Mouse (Mus musculus) adipocyte (in vitro differentiated cells): ENCODE measurements around the gene Ube2u.
"Not testable (repeated sequence)": the region's sequence is repeated elsewhere in the genome, so short reads cannot be mapped to it uniquely, and the experiment has no call there.

Experiments
- DNase-seq: peaks from one replicate; pipeline ENCODE4 v3.0.0-alpha.2; 2016; ENCODE audit warnings: low spot score

Gene Ube2u

DNA sequence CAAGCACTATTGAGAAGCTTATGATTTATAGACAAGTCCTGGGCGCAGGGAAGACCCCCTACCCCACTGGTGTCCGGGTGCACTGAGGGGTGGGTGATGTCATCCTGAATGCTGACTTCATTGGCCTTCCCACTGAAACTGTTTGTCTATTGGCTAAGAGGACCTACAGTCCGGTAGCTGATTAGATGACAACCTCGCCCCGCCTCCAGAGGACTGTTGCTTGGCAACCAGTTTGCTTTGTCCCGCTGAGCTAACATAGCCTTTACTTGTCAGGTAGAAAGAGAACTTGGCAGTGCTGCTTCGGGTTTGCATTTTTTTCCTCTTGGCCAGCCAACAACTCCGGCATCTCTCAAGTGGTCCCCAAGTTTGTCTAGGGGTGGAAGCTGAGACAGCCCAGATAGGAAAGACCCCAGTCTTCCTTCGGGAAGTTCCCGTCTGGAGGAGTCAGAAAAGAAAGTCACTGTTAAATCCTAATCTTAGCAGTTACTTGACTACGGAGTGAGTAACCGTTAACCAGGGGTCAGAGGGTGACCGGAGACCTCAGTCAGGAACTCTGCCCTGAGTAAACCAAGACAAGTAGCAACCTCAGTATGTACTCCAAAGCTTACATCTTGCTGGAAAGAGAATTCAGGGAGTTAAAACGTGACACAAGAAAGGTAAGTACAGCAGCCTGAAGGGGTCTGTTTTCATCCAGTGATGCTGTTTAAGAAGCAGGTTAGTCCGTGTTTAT is at the start of gene Ube2u:
Gene Ube2u, plus strand, starts transcription at position 258 of the 730 bp plus-strand sequence.
- DNase-seq: no peak

DNA sequence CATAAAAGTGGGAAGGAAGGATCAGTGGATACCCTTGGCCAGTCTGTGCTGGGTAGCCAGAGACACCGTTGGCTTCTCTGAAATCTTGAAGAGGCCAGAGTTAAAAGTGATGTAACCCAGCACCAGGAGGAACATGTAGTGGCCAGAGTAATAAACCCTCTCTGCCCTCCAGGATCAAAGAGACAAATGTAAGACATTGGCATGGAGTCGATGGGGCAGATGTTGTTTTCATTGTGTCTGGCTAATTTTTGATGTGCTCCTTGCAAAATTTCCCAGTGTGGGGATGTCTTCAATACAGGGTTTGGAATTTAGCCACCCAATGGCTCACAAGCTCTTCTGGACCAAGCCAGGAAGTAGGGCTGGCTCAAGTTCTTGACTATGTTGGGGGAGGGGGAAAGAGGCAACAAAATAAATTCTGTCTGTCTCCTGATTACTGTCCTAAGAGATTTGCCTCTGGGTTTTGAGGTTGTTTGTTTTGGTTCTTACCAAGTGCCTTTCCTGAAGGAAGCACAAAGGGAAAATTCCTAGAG is 49.2 kb upstream of the Ube2u start:
- DNase-seq: peak; percentile 35

DNA sequence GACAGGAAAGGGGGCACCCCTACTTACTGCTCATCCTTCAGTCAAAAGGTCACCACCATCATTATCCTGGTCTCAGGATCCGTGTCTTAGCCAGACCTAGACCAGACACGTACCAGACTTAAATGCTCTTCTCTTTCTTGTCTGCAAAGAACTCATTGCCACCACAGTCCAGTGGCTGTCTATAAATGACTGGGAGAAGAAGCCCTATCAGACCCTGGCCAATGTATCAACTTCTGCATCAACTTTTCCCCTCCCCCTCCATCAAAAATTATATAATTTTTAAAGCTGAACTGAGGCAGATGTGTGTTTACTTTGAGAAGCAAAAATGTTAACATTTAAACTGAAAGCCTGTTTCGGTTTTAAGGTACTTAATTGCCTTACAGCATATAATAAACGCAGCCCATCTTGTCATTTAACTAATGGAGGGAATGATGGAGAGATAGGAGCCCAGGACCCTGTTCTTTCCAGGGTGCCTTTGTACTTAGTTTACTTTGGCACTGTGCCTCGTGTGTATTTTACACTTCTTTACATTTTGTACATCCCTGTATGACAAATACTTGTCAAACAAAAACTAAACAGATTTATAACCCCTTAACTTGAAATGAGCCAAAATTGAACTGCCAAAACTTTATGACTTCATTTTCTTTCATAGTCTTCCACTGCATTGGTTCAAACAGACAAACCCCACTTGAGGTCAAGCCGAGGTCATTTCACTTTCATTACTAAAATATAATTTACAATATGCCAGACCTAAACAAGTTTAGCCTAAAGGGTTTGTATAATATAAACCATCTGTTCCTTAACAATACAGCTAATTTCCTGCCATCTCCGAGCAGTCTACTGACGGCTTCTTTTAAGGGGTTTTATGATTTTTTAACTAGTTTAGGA is 43.1 kb upstream of the Ube2u start:
- DNase-seq: no peak

DNA sequence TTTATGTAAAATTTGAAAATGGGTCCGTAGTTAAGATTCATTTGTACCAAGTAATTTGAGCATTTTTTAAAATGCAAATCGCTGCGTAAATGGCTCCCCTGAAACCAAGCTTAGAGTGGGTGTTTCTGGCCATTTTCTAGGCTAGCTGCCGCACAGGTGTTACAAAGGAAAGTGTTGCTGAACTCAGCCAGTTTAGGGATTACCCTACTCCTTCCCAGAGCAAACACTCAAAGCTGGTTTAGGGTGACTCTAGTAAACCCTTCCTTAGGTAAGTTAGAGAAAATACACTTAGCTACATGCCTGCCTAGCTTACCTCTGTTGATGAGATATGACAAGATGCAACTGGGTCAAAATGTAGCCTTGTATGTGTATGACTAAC is 42.5 kb upstream of the Ube2u start:
- DNase-seq: no peak

DNA sequence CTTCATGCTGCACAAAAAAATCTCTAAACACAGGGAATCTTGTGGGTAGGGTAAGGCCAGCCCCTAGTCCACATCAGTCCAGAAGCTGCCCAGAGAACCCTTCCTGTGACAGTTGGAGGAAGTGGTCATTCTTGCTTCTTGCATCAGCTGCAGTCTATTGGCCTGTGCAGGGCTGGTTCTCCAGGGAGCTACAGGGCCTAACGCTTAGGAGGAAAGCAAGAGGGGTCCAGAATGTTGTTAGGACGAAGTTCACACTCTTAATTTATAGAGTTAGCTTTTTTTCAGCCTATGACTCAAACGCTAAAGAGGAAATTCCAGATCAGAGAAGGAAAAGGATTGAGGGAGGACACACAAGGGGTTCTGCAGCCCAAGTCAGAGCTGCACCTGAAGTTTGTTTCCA is 31.8 kb upstream of the Ube2u start:
- no peak for DNase-seq

DNA sequence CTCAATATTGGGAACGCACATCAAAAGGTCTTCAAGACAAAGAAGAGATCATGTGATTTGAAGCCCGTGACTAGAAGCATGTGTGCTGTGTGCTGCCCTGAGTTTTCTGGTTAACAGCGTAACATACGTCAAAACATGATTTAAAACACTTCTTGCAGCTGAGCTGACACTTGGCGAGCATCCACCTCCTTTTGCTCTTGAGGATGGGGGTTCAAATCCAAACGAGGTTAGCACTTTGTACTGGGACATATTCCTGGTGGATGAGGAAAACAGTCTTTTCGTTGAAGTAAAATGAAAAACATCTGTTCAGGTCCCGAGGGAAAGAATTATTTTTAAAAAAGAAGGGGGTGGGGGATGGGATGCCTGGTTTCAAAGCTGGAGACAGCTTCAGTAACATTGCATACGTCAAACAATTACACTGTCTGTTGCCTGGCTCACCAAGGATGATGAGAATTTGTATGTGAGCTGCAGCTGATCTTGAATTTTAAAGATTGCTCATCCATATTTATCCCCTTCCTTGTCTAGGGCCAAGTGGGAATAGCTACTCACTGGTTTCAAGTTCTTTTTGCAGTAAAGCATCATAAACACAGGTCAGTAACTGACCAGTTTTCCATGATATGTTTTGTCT is 16.0 kb upstream of the Ube2u start:
- no peak for DNase-seq

DNA sequence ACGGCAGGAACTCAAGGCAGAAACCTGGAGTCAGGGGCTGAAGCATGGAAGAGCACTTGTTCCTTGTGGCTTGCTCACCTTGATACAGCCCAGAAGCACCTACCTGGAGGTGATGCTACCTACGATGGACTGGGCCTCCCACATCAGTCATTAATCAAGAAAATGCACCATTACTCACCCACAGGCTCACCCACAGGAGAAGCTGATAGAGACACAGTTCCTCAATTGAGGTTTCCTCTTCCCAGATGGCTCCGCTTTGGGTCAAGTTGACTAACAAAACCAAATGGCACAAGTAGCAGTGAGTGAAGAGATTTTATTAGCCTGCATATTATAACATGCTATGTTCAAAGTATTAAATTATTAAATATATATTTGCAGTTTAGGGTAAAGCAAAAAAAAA is 9.8 kb downstream of the Ube2u start:
- no peak for DNase-seq

DNA sequence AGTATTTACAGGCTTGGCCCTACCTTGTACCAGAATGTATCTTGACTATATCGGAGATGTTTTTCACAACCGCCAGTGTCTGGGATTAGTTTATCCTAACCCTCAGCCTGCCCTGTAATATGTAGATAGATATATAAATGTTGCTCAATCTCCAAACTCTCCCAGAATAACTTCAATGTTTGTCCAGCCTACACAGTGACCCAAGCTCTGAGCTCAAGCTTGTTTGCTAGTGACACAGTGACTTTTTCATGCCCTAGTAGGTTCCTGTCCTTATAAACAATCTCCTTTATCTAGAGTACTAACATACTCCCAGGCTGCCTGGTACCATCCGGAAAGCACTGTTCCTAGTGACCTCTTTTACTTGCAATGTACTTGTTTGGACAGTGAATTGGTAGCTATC is 16.5 kb downstream of the Ube2u start:
- DNase-seq: no peak

DNA sequence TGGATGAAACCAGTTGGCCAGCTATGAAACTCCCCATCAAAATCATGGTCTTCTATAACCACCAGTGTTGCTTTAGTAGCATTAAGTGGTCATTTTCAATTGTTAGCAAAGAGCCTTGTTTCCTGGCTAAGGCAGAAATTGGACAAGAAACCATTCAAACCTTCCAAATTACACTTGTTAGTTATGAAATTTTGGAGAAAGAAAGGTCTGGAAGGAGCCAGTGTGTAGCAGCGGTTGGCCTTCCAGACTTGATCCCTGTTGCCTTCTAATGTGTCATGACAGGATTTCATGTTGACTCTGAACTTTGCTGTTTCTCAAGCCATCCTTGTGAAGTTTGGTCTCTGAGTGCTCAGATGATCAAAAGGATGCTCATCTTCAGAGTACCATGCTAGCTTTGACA is 17.9 kb downstream of the Ube2u start:
- peak; percentile 26 for DNase-seq

DNA sequence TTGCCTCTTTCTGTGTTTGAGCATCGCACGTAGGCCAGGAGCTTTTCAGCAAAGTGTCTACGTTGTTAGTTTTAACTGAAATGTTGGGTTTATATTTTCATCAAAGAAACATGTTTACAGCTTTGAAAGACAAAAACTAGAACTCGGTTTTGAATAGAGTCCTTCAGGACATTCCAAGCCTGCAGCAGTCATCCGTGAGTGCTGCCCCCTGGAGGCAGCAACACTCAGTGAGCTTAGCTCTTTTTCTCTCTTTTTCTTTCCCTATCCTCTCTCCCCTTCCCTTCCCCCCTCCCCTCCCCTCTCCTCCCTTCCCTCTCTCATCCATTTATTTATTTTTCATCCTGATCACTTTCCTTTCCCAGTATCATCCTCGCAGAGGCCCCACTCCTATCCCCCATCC is 19.5 kb downstream of the Ube2u start:
- DNase-seq: peak; percentile 12

DNA sequence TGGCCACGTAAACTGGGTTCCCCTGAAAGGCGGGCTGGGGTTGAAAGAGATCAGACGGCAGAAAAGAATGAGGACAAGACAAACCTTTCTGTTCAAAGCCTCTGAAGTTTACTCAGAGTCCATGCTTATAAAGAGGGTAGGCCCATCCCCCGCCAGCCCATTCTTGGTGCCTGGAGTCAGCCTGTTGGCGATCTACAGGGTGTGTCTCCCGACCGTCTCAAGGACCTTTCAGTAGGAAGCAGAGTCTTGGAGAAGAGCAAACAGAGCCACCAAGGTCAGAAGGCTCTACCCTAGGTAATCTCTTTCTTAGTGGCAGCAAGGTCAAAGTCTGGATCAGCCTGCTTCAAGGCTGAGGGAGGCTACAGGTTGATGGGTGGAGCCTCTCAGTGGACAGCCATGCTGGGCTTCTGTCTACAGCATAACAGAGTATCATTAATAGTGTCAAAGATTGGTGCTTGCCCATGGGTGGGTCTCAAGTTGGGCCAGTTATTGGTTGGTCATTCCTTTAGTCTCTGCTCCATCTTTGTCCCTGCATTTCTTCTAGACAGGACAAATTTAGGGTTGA is 20.5 kb downstream of the Ube2u start:
- DNase-seq: not testable (repeated sequence)

DNA sequence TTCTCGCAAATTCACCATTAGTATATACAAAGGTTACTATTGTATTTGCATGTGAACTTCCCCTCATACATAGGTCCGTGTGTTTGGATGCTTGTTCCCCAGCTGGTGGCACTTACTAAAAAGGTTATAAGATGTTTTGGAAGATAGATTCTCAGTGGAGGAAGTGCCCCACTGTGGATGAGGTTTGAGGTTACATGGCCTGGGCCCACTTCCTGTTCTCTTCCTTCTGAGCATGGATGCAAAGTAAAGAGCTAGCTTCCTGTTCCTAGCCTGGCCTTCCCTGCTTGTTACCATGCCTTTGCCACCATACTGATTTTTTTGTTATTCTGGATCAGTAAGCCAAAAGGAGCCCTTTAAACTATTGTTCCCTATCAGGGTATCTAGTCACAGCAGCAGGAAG is 24.7 kb downstream of the Ube2u start:
- no peak for DNase-seq

DNA sequence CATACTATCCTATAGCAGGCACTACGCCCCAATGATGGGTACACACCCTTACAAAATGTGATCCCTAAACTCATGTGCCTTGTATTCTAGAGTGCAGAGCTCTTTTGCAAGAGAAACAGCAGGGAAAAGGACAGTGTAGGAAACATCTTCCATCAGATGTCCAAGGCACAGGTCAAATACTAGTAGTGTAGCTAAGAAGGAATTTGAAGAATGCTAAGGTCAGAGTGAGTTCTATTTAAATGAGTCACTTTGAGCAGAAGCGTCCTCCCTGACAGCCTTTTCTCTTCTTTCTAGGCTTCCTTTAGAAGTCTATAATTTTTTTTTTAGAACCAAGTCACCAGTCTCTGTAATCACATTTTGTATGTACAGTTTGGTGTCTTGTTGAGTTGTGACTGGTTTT is 39.0 kb downstream of the Ube2u start:
- DNase-seq: no peak

DNA sequence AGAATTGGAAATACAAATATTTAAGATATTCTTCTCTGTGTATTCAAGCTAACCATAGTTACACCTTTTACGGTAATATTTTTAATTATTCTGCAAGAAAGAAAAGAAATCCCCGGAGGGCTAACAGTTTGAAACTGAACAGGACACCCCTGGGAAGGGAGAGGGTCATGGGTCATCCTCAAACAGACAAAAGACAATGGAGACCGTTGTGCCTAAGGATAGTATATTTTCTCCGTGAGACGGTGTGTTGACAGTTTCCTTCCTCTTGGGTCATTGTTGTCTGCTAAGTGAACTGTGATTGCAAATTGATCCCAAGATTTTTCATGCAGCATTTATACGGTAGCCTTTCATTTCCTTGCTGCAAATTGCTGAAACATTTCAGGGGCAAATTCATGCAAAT is 43.9 kb downstream of the Ube2u start:
- DNase-seq: no peak

DNA sequence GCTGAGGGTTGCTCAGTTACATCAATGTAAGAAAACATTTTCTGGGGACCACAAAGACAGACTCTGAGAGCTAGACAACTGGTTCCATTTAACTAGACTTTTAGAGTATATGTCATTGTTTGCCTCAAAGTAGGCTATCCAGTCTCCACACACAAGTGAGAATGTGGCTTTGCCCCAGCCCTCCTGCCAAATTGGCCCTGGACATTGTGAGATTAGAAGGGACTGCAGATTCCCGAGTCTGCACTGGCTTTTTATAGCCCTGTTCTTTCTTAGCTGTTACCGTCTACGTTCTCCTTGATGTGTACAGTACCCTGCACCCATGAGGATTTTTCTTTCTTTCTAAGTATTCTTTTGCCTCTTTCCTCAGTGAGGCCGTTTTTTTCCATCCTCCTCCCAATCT is 46.1 kb downstream of the Ube2u start:
- no peak for DNase-seq

DNA sequence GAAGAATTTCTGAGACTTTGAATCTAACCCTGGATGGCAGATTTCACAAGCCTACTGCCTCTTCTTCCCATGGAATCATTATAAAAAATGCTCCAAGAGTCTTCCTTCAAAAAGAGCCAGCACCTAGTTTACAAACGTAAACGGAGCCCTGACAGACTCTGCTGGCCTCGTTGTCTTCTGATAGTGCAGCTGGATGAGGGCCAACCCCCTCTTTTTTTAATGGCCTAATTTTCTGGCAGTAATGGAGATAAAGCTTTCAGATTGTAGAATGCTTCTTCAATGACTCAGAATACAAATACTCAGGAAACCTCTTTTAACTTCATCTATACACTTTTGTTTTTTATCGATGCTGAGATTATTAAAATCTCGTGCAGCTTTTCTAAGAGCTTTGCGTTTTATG is 47.6 kb downstream of the Ube2u start:
- no peak for DNase-seq

DNA sequence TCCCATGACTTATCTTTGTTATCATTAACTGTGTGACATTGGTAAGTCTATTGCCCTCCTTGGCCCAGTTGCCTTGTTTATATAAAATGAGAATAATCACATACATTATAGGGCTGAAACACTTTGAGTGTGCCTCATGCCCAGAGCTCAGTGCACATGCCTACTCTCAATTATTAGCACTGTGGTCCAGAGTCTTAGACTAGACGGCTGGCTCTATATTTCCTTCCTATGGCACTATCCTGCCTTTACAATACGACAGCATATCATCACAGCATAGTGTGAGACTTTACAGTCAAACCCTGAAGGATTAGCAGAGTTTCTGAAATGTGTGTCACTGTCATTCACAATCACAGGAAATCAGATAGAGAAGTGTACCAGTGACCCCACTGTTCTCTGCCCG is 48.4 kb downstream of the Ube2u start:
- no peak for DNase-seq

DNA sequence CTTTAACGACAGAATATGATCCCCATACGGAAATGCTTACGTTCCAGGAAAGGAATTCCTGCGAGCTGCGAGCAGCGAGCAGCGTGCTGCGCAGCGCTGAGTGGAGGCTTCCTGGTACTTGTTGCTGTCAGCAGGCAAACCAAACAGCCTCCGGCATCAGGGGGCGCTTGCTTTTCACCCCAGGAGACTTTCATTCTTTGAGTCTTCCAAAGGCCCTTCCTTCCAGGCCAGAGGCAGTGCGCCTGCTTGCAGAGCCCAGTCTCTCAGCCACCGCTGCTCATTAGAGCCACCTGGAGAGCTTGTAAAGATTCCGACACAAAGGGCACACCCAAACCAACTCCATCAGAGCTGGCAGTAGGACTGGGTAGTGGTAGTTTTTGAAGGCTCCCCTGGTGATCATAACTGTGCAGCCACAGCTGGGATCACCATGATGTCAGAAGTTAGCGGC is 48.9 kb downstream of the Ube2u start:
- no peak for DNase-seq

DNA sequence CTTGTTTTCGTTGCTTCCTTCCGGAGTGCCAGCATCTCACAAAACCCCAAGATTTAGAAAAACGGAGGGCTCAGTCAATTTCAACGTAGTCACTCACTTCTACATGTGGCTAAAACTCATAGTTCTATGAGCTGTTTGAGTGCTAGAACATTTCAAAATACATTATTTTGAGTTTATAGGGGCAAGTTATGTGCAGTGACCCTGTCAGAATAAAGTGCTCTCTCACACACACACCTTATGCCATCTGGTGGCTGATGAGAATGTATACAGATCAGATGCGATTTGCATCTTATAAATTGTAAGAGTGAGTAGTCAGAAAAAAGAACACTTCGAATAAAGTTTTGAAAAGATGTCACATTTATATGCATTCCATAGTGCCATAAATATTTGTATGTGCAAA is 55.0 kb downstream of the Ube2u start:
- DNase-seq: peak; percentile 14

DNA sequence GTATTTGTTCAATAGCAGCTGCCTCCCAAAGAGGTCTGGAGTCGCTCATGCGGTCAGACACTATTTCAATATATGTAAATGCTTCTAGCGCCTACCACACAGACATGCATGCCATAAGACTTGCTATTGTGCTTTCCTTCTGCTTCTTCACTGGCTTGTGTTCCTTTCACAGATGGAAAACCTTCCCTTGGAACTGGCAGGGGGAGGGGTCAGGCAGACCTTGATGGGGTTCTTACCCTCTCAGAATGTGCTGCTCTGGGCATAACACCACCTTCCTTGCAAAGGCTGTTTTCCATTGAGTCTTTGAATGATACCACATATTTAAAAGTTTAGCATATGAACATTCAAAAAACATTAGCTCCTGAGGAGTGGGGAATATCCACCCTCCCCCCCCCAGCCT is 56.3 kb downstream of the Ube2u start:
- no peak for DNase-seq

DNA sequence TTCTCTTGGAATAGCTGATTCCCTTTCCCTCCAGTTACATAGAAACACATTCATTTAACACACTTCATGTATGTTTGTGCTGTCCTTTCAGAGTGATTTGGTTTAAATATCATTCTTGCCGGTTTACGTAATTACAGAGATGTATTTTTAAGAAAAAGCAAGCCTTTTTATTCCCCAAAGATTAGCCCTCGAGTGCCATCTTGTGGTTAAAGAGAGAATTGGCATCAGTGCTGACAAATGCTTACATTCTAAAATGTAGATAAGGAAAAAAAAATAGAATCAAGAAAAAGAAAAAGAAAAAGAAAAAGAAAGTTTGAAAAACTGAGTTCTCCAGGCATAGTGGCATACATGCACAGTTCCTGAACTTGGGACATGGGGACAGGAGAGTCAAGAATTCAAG is 59.2 kb downstream of the Ube2u start:
- DNase-seq: peak; percentile 86

DNA sequence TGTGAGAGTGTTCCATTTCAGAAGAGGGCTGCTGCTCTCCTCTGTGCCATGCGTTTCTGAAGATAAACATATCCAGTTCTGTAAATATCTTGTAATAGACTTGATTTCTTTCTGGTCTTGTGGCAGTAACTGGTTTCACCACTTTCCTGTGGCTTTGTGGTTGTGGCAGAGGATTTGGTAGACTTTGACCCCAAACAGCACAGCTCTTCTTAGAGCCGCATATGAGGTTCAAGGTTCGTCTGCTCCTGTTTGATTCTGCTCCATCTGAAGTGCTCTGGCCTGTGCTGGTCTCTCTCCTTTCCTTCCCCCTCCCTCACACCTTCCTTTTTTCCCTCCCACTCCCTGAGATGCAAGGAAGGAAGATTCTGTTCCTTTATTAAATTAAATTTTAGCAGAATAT is 60.8 kb downstream of the Ube2u start:
- no peak for DNase-seq
